Mouse (Mus musculus) heart, postnatal 0 days (tissue): ENCODE measurements at regions not wholly inside any gene's neighbourhood (a gene's known extent, or its start where the extent isn't known, plus 50 kb on each side); places are given as distances from the start of the nearest gene placed in this dataset.

Experiments used
- ATAC-seq: fragments of 200-750 bp; cut with Nextera tagmentation; 2 replicates; pipeline ENCODE4 v1.8.0; 2017; ENCODE audit warnings: low read depth, moderate number of reproducible peaks, moderate library complexity; ENCODE audit not compliant: insufficient read depth
- DNase-seq: peaks from one replicate; pipeline ENCODE4 v3.0.0-alpha.2; 2016; ENCODE audit warnings: low spot score
- H3K27ac ChIP-seq: fragments of 300-500 bp; sonication (generic); 2 replicates; pipeline ENCODE4 v1.5.1; 2014; ENCODE audit warnings: low read depth, mild to moderate bottlenecking
- H3K27me3 ChIP-seq: fragments of 300-500 bp; sonication (generic); 2 replicates; pipeline ENCODE4 v1.6.1; 2014; ENCODE audit warnings: low read length, mixed read lengths; ENCODE audit not compliant: control insufficient read depth, insufficient read depth
- H3K36me3 ChIP-seq: fragments of 300-500 bp; sonication (generic); replicated peaks from 2 replicates; pipeline ENCODE4 v1.6.1; 2014; ENCODE audit warnings: low read length, mixed read lengths; ENCODE audit not compliant: control insufficient read depth, insufficient read depth
- H3K4me1 ChIP-seq: fragments of 300-500 bp; sonication (generic); 2 replicates; pipeline ENCODE4 v1.6.1; 2014; ENCODE audit warnings: antibody characterized with exemption; ENCODE audit not compliant: control insufficient read depth, insufficient read depth
- H3K4me2 ChIP-seq: fragments of 300-500 bp; sonication (generic); 2 replicates; pipeline ENCODE4 v1.6.1; 2014; ENCODE audit warnings: low read depth, mild to moderate bottlenecking, low read length, moderate library complexity
- H3K4me3 ChIP-seq: fragments of 300-500 bp; sonication (generic); 2 replicates; pipeline ENCODE4 v1.5.1; 2014; ENCODE audit warnings: low read depth, low read length
- H3K9ac ChIP-seq: fragments of 300-500 bp; sonication (generic); replicated peaks from 2 replicates; pipeline ENCODE4 v1.6.1; 2014; ENCODE audit warnings: low read depth, low read length, mixed read lengths
- H3K9me3 ChIP-seq: fragments of 300-500 bp; sonication (generic); replicated peaks from 2 replicates; pipeline ENCODE4 v1.6.1; 2016; ENCODE audit warnings: low read length; ENCODE audit not compliant: control insufficient read depth
- CTCF ChIP-seq: IDR thresholded peaks from 2 replicates; pipeline ENCODE4 v1.5.1; 2016; ENCODE audit warnings: antibody characterized with exemption, control low read depth, low read depth
- EP300 ChIP-seq: IDR thresholded peaks from 2 replicates; pipeline ENCODE4 v1.6.1; 2016; ENCODE audit warnings: antibody characterized with exemption, low read depth
- WGBS: fragments of 180-500 bp; shearing (Covaris S2); extraction: QIAGEN DNeasy Blood & Tissue Kit; methylation state at CpG from one replicate; pipeline ENCODE4 v1.1.7; 2014; 5-methylcytosine and 5-hydroxymethylcytosine counted together

GRCm38 (mm10) chr10:17417394-17417793, 305.6 kb upstream of the Cited2 start:
- H3K9me3 ChIP-seq = no peaks in the 10 kb centered on the region
- H3K9ac ChIP-seq = no peak overlapping the region
- H3K4me3 ChIP-seq = no peak overlapping the region
- H3K4me2 ChIP-seq = no peak overlapping the region
- DNase-seq (no peak), ATAC-seq (no peak)
- no peaks in the 10 kb centered on the region for H3K4me1 ChIP-seq
- 68% methylated on average over 1 of the region's 1 CpGs for WGBS
- no peaks in the 10 kb centered on the region for H3K27me3 ChIP-seq
- H3K27ac ChIP-seq = no peak overlapping the region
- H3K36me3 ChIP-seq = no peaks in the 10 kb centered on the region
- TF ChIP-seq CTCF (no peak), EP300 (no peak)

GRCm38 (mm10) chr10:17418227-17418685, 304.8 kb upstream of the Cited2 start:
- H3K9ac ChIP-seq = no peak overlapping the region
- no peak overlapping the region for H3K4me2 ChIP-seq
- H3K4me3 ChIP-seq = no peak overlapping the region
- TF ChIP-seq EP300 (no peak), CTCF (no peak)
- no peaks in the 10 kb centered on the region for H3K4me1 ChIP-seq
- 70% methylated on average over 7 of the region's 7 CpGs for WGBS
- H3K9me3 ChIP-seq = no peaks in the 10 kb centered on the region
- DNase-seq = no peak
- H3K36me3 ChIP-seq = no peaks in the 10 kb centered on the region
- ATAC-seq = no peak
- no peaks in the 10 kb centered on the region for H3K27me3 ChIP-seq
- no peak overlapping the region for H3K27ac ChIP-seq

- no peak for TF ChIP-seq EP300
- no peak for TF ChIP-seq CTCF
These were observed 299.3 kb upstream of the Cited2 start for GRCm38 (mm10) chr10:17423584-17424278.

GRCm38 (mm10) chr10:17426197-17426596, 296.8 kb upstream of the Cited2 start:
- ATAC-seq = no peak
- DNase-seq = no peak
- no peak overlapping the region for H3K4me3 ChIP-seq
- 64% methylated on average over 3 of the region's 3 CpGs for WGBS
- H3K27me3 ChIP-seq = no peaks in the 10 kb centered on the region
- H3K4me1 ChIP-seq = no peaks in the 10 kb centered on the region
- no peak overlapping the region for H3K4me2 ChIP-seq
- no peaks in the 10 kb centered on the region for H3K9me3 ChIP-seq
- TF ChIP-seq EP300 (no peak), CTCF (no peak)
- H3K36me3 ChIP-seq = no peaks in the 10 kb centered on the region
- H3K9ac ChIP-seq = no peak overlapping the region
- no peak overlapping the region for H3K27ac ChIP-seq

More at GRCm38 (mm10) chr10:17423584-17424278, 299.3 kb upstream of the Cited2 start:
- no peak for ATAC-seq
- no peaks in the 10 kb centered on the region for H3K4me1 ChIP-seq
- no peak for DNase-seq
- no peak overlapping the region for H3K27ac ChIP-seq
- H3K4me2 ChIP-seq = no peak overlapping the region
- H3K36me3 ChIP-seq = no peaks in the 10 kb centered on the region
- H3K9me3 ChIP-seq = no peaks in the 10 kb centered on the region
- H3K4me3 ChIP-seq = no peak overlapping the region
- WGBS = 74% methylated on average over 4 of the region's 4 CpGs
- H3K27me3 ChIP-seq = no peaks in the 10 kb centered on the region
- H3K9ac ChIP-seq = no peak overlapping the region

- Histone ChIP-seq H3K36me3 (no peaks in the 10 kb centered on the region), H3K27ac (no peak overlapping the region), H3K9me3 (no peaks in the 10 kb centered on the region), H3K27me3 (no peaks in the 10 kb centered on the region), H3K4me3 (no peak overlapping the region), H3K9ac (no peak overlapping the region), H3K4me2 (no peak overlapping the region), H3K4me1 (no peaks in the 10 kb centered on the region)
- DNase-seq (no peak), ATAC-seq (no peak)
- TF ChIP-seq CTCF (no peak), EP300 (no peak)
These were observed 295.7 kb upstream of the Cited2 start for GRCm38 (mm10) chr10:17427316-17427715.

- no peaks in the 10 kb centered on the region for H3K9me3 ChIP-seq
- H3K9ac ChIP-seq = no peak overlapping the region
- peak; percentile 35 for DNase-seq
- no peaks in the 10 kb centered on the region for H3K36me3 ChIP-seq
- H3K27ac ChIP-seq = no peak overlapping the region
- H3K27me3 ChIP-seq = no peaks in the 10 kb centered on the region
- TF ChIP-seq CTCF (no peak), EP300 (no peak)
- ATAC-seq = no peak
- WGBS = 62% methylated on average over 3 of the region's 3 CpGs
- H3K4me2 ChIP-seq = no peak overlapping the region
- no peaks in the 10 kb centered on the region for H3K4me1 ChIP-seq
- no peak overlapping the region for H3K4me3 ChIP-seq
These were observed 294.7 kb upstream of the Cited2 start for GRCm38 (mm10) chr10:17428315-17428714.
